Mouse (Mus musculus) G1E (cell line): ENCODE results near the gene Cpne8.

ENCODE experiments used
- CTCF ChIP-seq: IDR thresholded peaks from 2 replicates; pipeline ENCODE4 v1.5.1; 2012; ENCODE audit warnings: low read depth, low read length, inconsistent platforms, mixed read lengths
- GATA1 ChIP-seq: IDR thresholded peaks from 2 replicates; pipeline ENCODE4 v1.6.1; 2012; ENCODE audit warnings: borderline replicate concordance, low read length, inconsistent platforms, mixed read lengths
- TAL1 ChIP-seq: conservative IDR thresholded peaks from 2 replicates; pipeline ENCODE4 v1.6.1; 2012; ENCODE audit warnings: low read depth, low read length, inconsistent platforms, mixed read lengths

DNA sequence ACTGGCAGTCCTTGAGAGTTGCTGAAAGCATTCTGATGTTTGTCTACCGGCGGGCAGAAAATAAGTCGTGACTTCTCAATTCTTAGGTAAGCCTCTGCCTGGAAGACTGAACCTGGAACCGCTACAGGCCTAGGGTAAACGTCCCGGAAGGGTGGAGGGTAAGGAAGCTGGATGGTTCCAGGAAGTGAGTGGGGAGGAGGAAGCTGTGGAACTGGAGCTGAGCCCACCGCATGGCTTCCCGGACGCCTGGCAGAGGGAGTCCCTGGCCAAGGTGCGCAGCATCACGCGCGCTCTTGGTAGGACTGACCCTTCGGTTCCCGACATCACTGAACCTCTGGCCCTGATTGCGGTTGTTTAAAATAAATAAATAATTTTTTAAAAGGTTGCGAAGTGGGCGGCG lies 744 bp downstream of the Cpne8 start:
- no peak for TF ChIP-seq CTCF
- no peak for TF ChIP-seq GATA1
- no peak for TF ChIP-seq TAL1
